Mouse (Mus musculus) liver, embryonic 14.5 days (tissue): Measurements from ENCODE around the gene Prrx2.
A peak's percentile ranks its signal among the peaks of the same experiment; 100 is the strongest.

ENCODE experiments used
- CTCF ChIP-seq: IDR thresholded peaks from 2 replicates; pipeline ENCODE4 v1.5.1; 2016; ENCODE audit warnings: antibody characterized with exemption, low read depth, control low read depth
- EP300 ChIP-seq: IDR thresholded peaks from 2 replicates; pipeline ENCODE4 v1.6.1; 2016; ENCODE audit warnings: antibody characterized with exemption, low read depth

- TF ChIP-seq CTCF: peak; percentile 81
- TF ChIP-seq EP300: no peak
Observed at GRCm38 (mm10) chr2:30929483-30930045, 94.8 kb downstream of the Prrx2 start, which contains the start of gene Ptges.
